ENCODE assay signal across 29 mouse cellular contexts in genomic region chr3:140521653-140522278, GRCm38 (mm10).
DNase-seq lines count a peak whose midpoint lies in the region; ATAC-seq and TF ChIP-seq lines count a peak whose summit lies in the region.
"Had no signal": no experiment of that assay in that cellular context is flagged by ENCODE, and none has a peak within 500 bp of the region (broad histone marks: within the 10 kb centered on the region; RNA-seq: fewer than 3 reads in every experiment).

No protein-coding gene starts in this region.

- H3K36me3 ChIP-seq in forebrain, postnatal 0 days (ENCODE audit: insufficient read depth): no peaks in the 10 kb centered on the region
- no peaks in the 10 kb centered on the region for H3K36me3 ChIP-seq in forebrain, embryonic 14.5 days (ENCODE audit: control insufficient read depth, insufficient read depth, low read length)
- no peaks in the 10 kb centered on the region for H3K36me3 ChIP-seq in heart, embryonic 10.5 days
- H3K36me3 ChIP-seq: embryonic facial prominence, embryonic 10.5 days; embryonic facial prominence, embryonic 13.5 days; forebrain, embryonic 15.5 days; G1E; hindbrain, embryonic 10.5 days; hindbrain, embryonic 13.5 days; intestine, embryonic 15.5 days had no signal

- peak; percentile 55 for ATAC-seq in forebrain, postnatal 0 days
- ATAC-seq in forebrain, embryonic 14.5 days: no peak
- peak; percentile 64 to 82 for ATAC-seq in hematopoietic stem cell, adult 5-6 weeks (replicated peaks in 1 of 2; ENCODE audit: insufficient read depth in 1 of 2, low FRiP score in 2 of 2, low TSS enrichment in 1 of 2, low read depth in 1 of 2, poor library complexity in 2 of 2, severe bottlenecking in 2 of 2)
- ATAC-seq: forebrain, embryonic 15.5 days; hindbrain, embryonic 16.5 days; intestine, embryonic 15.5 days; Patski had no signal

- H3K9ac ChIP-seq in forebrain, postnatal 0 days: no peak overlapping the region
- H3K9ac ChIP-seq in forebrain, embryonic 14.5 days (ENCODE audit: low read length): no peak overlapping the region
- H3K9ac ChIP-seq: embryonic facial prominence, embryonic 13.5 days; forebrain, embryonic 15.5 days; hindbrain, embryonic 13.5 days; intestine, embryonic 15.5 days had no signal

- H3K9me3 ChIP-seq in forebrain, postnatal 0 days (ENCODE audit: low read length): no peaks in the 10 kb centered on the region
- H3K9me3 ChIP-seq in forebrain, embryonic 14.5 days (replicated peaks; ENCODE audit: control insufficient read depth, low read length): no peaks in the 10 kb centered on the region
- no peaks in the 10 kb centered on the region for H3K9me3 ChIP-seq in heart, embryonic 10.5 days
- H3K9me3 ChIP-seq: embryonic facial prominence, embryonic 10.5 days; embryonic facial prominence, embryonic 13.5 days; forebrain, embryonic 15.5 days; G1E; hindbrain, embryonic 10.5 days; hindbrain, embryonic 13.5 days; intestine, embryonic 15.5 days had no signal

- no peaks in the 10 kb centered on the region for H3K4me1 ChIP-seq in forebrain, postnatal 0 days (ENCODE audit: insufficient read depth)
- no peaks in the 10 kb centered on the region for H3K4me1 ChIP-seq in forebrain, embryonic 14.5 days (ENCODE audit: control insufficient read depth, insufficient read depth, low read length)
- no peaks in the 10 kb centered on the region for H3K4me1 ChIP-seq in heart, embryonic 10.5 days
- H3K4me1 ChIP-seq: embryonic facial prominence, embryonic 10.5 days; embryonic facial prominence, embryonic 13.5 days; forebrain, embryonic 15.5 days; hindbrain, embryonic 10.5 days; hindbrain, embryonic 13.5 days; intestine, embryonic 15.5 days had no signal

- no peak for DNase-seq in forebrain, postnatal 0 days
- DNase-seq in forebrain, embryonic 14.5 days (ENCODE audit: low spot score): no peak
- DNase-seq in MEL-GATA-1-ER (ENCODE audit: extremely low read depth, low read depth): peak; percentile 17
- no peak for DNase-seq in spleen, postnatal 14 days (ENCODE audit: low spot score in 2 of 2)
- no peak for DNase-seq in yolk sac, embryonic 10.5 days (ENCODE audit: low spot score)
- DNase-seq in heart, embryonic 10.5 days (ENCODE audit: low spot score): no peak
- DNase-seq: adrenal gland, postnatal 10 days; adrenal gland, postnatal 36 days; B cell, adult 2 months; cerebellum, adult 11 months; cerebellum, adult 2 months; cerebellum, adult 9-11 months; embryo, embryonic 11 days; gastrocnemius, postnatal 10 days; gastrocnemius, postnatal 36 days; heart, adult 2 months had no signal

- no peak overlapping the region for H3K27ac ChIP-seq in forebrain, postnatal 0 days (ENCODE audit: low read depth, low read length)
- no peak overlapping the region for H3K27ac ChIP-seq in forebrain, embryonic 14.5 days (ENCODE audit: low read depth, low read length)
- H3K27ac ChIP-seq in heart, embryonic 10.5 days: no peak overlapping the region
- H3K27ac ChIP-seq: embryonic facial prominence, embryonic 10.5 days; embryonic facial prominence, embryonic 13.5 days; forebrain, embryonic 15.5 days; heart, adult 2 months; hindbrain, embryonic 10.5 days; hindbrain, embryonic 13.5 days; intestine, embryonic 15.5 days had no signal

- H3K4me3 ChIP-seq in forebrain, postnatal 0 days (ENCODE audit: low read depth, low read length): no peak overlapping the region
- H3K4me3 ChIP-seq in forebrain, embryonic 14.5 days (ENCODE audit: low read depth, low read length): no peak overlapping the region
- no peak overlapping the region for H3K4me3 ChIP-seq in heart, embryonic 10.5 days
- H3K4me3 ChIP-seq: embryonic facial prominence, embryonic 10.5 days; embryonic facial prominence, embryonic 13.5 days; erythroblast, embryonic 14.5 days; forebrain, embryonic 15.5 days; heart, adult 2 months; hindbrain, embryonic 10.5 days; hindbrain, embryonic 13.5 days; intestine, embryonic 15.5 days had no signal

- TF ChIP-seq CTCF in forebrain, postnatal 0 days (IDR thresholded peaks at IDR 0.05; ENCODE audit: low read depth): no peak

- H3K4me2 ChIP-seq in forebrain, postnatal 0 days (ENCODE audit: low read depth): no peak overlapping the region
- H3K4me2 ChIP-seq in forebrain, embryonic 14.5 days (ENCODE audit: low read length): no peak overlapping the region
- H3K4me2 ChIP-seq: embryonic facial prominence, embryonic 13.5 days; forebrain, embryonic 15.5 days; heart, embryonic 11.5 days; hindbrain, embryonic 13.5 days; intestine, embryonic 15.5 days had no signal

- no peaks in the 10 kb centered on the region for H3K27me3 ChIP-seq in forebrain, postnatal 0 days (ENCODE audit: insufficient read depth, low read length)
- no peaks in the 10 kb centered on the region for H3K27me3 ChIP-seq in forebrain, embryonic 14.5 days (replicated peaks; ENCODE audit: control insufficient read depth, insufficient read depth, low read length)
- H3K27me3 ChIP-seq in heart, embryonic 10.5 days (ENCODE audit: insufficient read depth, poor library complexity, severe bottlenecking): no peaks in the 10 kb centered on the region
- H3K27me3 ChIP-seq: CH12.LX; embryonic facial prominence, embryonic 13.5 days; forebrain, embryonic 15.5 days; hindbrain, embryonic 13.5 days; intestine, embryonic 15.5 days; Patski had no signal
